Mouse (Mus musculus): ENCODE measurements around the gene Stim2. TPM values are rescaled to one million over a fixed set of nuclear protein-coding genes. Genes with fewer than 3 reads are reported as not detected.

The Stim2 gene
- polyA plus RNA-seq, 1 experiment, result 5.9 TPM

GRCm38 (mm10) chr5:54155227-54155776 lies 157.0 kb downstream of the Stim2 start:
- TF ChIP-seq CTCF (IDR thresholded peaks at IDR 0.05; ENCODE audit: control insufficient read depth, insufficient read depth, insufficient replicate concordance, low read depth, low read length), result no peak
- TF ChIP-seq POLR2A (IDR thresholded peaks at IDR 0.05; ENCODE audit: control insufficient read depth, low read depth, low read length), result no peak
- no peaks in the 10 kb centered on the region for H3K27me3 ChIP-seq (ENCODE audit: control insufficient read depth, insufficient read depth, low read length)
- no peaks in the 10 kb centered on the region for H3K36me3 ChIP-seq (ENCODE audit: control insufficient read depth, insufficient read depth, low read length)
- peaks cover 2% of the 10 kb centered on the region; the same call in 1 of the 2 replicates for H3K4me1 ChIP-seq (ENCODE audit: control insufficient read depth, insufficient read depth, low read length)
- no peak overlapping the region for H3K27ac ChIP-seq (ENCODE audit: control insufficient read depth, insufficient read depth, low read depth, low read length)
- no peak overlapping the region; the same call in 1 of the 2 replicates for H3K4me3 ChIP-seq (ENCODE audit: control insufficient read depth, low read depth, low read length)

GRCm38 (mm10) chr5:54155916-54156315 lies 157.6 kb downstream of the Stim2 start:
- Histone ChIP-seq H3K36me3 (ENCODE audit: control insufficient read depth, insufficient read depth, low read length) (no peaks in the 10 kb centered on the region), H3K4me1 (ENCODE audit: control insufficient read depth, insufficient read depth, low read length) (peaks cover 2% of the 10 kb centered on the region; the same call in 1 of the 2 replicates), H3K4me3 (ENCODE audit: control insufficient read depth, low read depth, low read length) (no peak overlapping the region), H3K27ac (ENCODE audit: control insufficient read depth, insufficient read depth, low read depth, low read length) (no peak overlapping the region), H3K27me3 (ENCODE audit: control insufficient read depth, insufficient read depth, low read length) (no peaks in the 10 kb centered on the region)
- TF ChIP-seq POLR2A (IDR thresholded peaks at IDR 0.05; ENCODE audit: control insufficient read depth, low read depth, low read length), result no peak
- no peak for TF ChIP-seq CTCF (IDR thresholded peaks at IDR 0.05; ENCODE audit: control insufficient read depth, insufficient read depth, insufficient replicate concordance, low read depth, low read length)

DNA sequence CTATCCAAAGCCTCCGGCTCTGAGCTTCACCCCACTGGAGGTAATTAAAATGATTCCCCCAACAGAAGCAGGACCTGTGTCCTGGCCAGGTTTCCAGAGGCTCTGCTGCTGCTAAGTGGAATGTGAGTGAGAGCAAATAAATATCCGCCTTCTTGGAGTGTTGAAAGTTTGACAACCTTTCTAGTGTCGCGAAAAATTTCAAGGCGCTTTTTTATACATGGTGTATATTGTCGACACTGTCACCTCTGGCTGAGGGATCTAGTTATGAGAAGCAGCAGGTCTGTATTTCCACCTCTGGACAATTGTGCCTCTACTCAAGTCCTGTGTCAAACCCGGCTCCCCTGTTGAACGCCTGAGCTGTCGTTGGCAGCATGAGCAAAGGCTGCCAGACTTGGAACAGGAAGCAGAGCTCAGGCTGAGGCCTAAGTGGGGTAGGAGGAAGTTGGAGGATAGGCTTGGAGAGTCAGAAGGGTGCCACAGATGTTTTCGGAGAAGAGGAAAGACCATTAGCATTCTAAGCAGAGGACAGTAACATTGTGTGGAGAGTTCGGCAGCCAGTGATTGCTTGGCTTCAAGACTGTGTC lies 158.7 kb downstream of the Stim2 start:
- Histone ChIP-seq H3K36me3 (ENCODE audit: control insufficient read depth, insufficient read depth, low read length) (no peaks in the 10 kb centered on the region), H3K4me1 (ENCODE audit: control insufficient read depth, insufficient read depth, low read length) (peaks cover 2% of the 10 kb centered on the region; the same call in 1 of the 2 replicates), H3K27me3 (ENCODE audit: control insufficient read depth, insufficient read depth, low read length) (no peaks in the 10 kb centered on the region), H3K27ac (ENCODE audit: control insufficient read depth, insufficient read depth, low read depth, low read length) (no peak overlapping the region), H3K4me3 (ENCODE audit: control insufficient read depth, low read depth, low read length) (no peak overlapping the region)
- TF ChIP-seq POLR2A (IDR thresholded peaks at IDR 0.05; ENCODE audit: control insufficient read depth, low read depth, low read length) (no peak), CTCF (IDR thresholded peaks at IDR 0.05; ENCODE audit: control insufficient read depth, insufficient read depth, insufficient replicate concordance, low read depth, low read length) (no peak)

- Histone ChIP-seq H3K36me3 (ENCODE audit: control insufficient read depth, insufficient read depth, low read length) (no peaks in the 10 kb centered on the region), H3K4me3 (ENCODE audit: control insufficient read depth, low read depth, low read length) (no peak overlapping the region), H3K27me3 (ENCODE audit: control insufficient read depth, insufficient read depth, low read length) (no peaks in the 10 kb centered on the region), H3K4me1 (ENCODE audit: control insufficient read depth, insufficient read depth, low read length) (peaks cover 2% of the 10 kb centered on the region; the same call in 1 of the 2 replicates), H3K27ac (ENCODE audit: control insufficient read depth, insufficient read depth, low read depth, low read length) (no peak overlapping the region)
- TF ChIP-seq POLR2A (IDR thresholded peaks at IDR 0.05; ENCODE audit: control insufficient read depth, low read depth, low read length) (no peak), CTCF (IDR thresholded peaks at IDR 0.05; ENCODE audit: control insufficient read depth, insufficient read depth, insufficient replicate concordance, low read depth, low read length) (no peak)
Measured at GRCm38 (mm10) chr5:54158230-54158629, 159.9 kb downstream of the Stim2 start.

GRCm38 (mm10) chr5:54159156-54159793 lies 161.0 kb downstream of the Stim2 start:
- Histone ChIP-seq H3K4me1 (ENCODE audit: control insufficient read depth, insufficient read depth, low read length) (peaks cover 2% of the 10 kb centered on the region; the same call in 1 of the 2 replicates), H3K36me3 (ENCODE audit: control insufficient read depth, insufficient read depth, low read length) (no peaks in the 10 kb centered on the region), H3K27me3 (ENCODE audit: control insufficient read depth, insufficient read depth, low read length) (no peaks in the 10 kb centered on the region), H3K4me3 (ENCODE audit: control insufficient read depth, low read depth, low read length) (no peak overlapping the region), H3K27ac (ENCODE audit: control insufficient read depth, insufficient read depth, low read depth, low read length) (no peak overlapping the region)
- TF ChIP-seq CTCF (IDR thresholded peaks at IDR 0.05; ENCODE audit: control insufficient read depth, insufficient read depth, insufficient replicate concordance, low read depth, low read length), result no peak
- TF ChIP-seq POLR2A (IDR thresholded peaks at IDR 0.05; ENCODE audit: control insufficient read depth, low read depth, low read length), result no peak

DNA sequence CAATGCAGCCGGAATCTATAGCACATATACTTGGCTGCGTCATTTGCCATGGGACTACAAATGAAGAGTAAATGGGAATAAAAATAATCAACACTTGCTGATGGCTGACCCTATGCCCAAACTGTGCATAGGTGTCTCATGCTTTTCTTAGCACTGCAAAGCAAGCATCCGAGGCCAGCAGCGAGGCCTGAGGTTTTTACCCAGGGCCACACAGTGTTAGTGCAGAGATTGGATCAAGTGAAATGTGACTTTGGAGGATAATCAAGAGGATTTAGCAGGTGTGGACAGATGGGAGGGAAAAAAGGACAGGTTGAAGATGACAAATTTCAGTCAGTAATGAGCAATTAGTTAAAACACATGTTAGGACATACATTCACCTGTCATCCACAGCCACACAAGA lies 162.3 kb downstream of the Stim2 start:
- Histone ChIP-seq H3K4me1 (ENCODE audit: control insufficient read depth, insufficient read depth, low read length) (no peaks in the 10 kb centered on the region), H3K27ac (ENCODE audit: control insufficient read depth, insufficient read depth, low read depth, low read length) (no peak overlapping the region), H3K36me3 (ENCODE audit: control insufficient read depth, insufficient read depth, low read length) (no peaks in the 10 kb centered on the region), H3K27me3 (ENCODE audit: control insufficient read depth, insufficient read depth, low read length) (no peaks in the 10 kb centered on the region), H3K4me3 (ENCODE audit: control insufficient read depth, low read depth, low read length) (no peak overlapping the region)
- TF ChIP-seq POLR2A (IDR thresholded peaks at IDR 0.05; ENCODE audit: control insufficient read depth, low read depth, low read length) (no peak), CTCF (IDR thresholded peaks at IDR 0.05; ENCODE audit: control insufficient read depth, insufficient read depth, insufficient replicate concordance, low read depth, low read length) (no peak)

GRCm38 (mm10) chr5:54163890-54164289 lies 165.6 kb downstream of the Stim2 start:
- Histone ChIP-seq H3K4me1 (ENCODE audit: control insufficient read depth, insufficient read depth, low read length) (no peaks in the 10 kb centered on the region), H3K4me3 (ENCODE audit: control insufficient read depth, low read depth, low read length) (no peak overlapping the region), H3K27ac (ENCODE audit: control insufficient read depth, insufficient read depth, low read depth, low read length) (no peak overlapping the region), H3K36me3 (ENCODE audit: control insufficient read depth, insufficient read depth, low read length) (no peaks in the 10 kb centered on the region), H3K27me3 (ENCODE audit: control insufficient read depth, insufficient read depth, low read length) (no peaks in the 10 kb centered on the region)
- no peak for TF ChIP-seq POLR2A (IDR thresholded peaks at IDR 0.05; ENCODE audit: control insufficient read depth, low read depth, low read length)
- no peak for TF ChIP-seq CTCF (IDR thresholded peaks at IDR 0.05; ENCODE audit: control insufficient read depth, insufficient read depth, insufficient replicate concordance, low read depth, low read length)

Other genes with a start within 250 kb of the Stim2 start
- gene Tbc1d19, start 188.9 kb upstream of the Stim2 start, polyA plus RNA-seq (2012; rRNA removed), result 18.2 and 21.7 TPM in 2 replicates

Measured in testis, adult 2 months (tissue).